Mouse (Mus musculus) liver, postnatal 0 days (tissue): ENCODE measurements around the gene Ube2c.

ENCODE experiments used
- CTCF ChIP-seq: sonication (generic); IDR thresholded peaks from 2 replicates; pipeline ENCODE4 v1.5.1; 2016; ENCODE audit warnings: antibody characterized with exemption, low read depth
- EP300 ChIP-seq: IDR thresholded peaks from 2 replicates; pipeline ENCODE4 v1.6.1; 2016; ENCODE audit warnings: antibody characterized with exemption, low read depth, mild to moderate bottlenecking

- TF ChIP-seq CTCF (no peak), EP300 (no peak)
These were observed 34.2 kb downstream of the Ube2c start for GRCm38 (mm10) chr2:164803921-164804313.
